Mouse (Mus musculus) CH12.LX (cell line): ENCODE data around the gene Vangl2. TPM values are rescaled to one million over a fixed set of nuclear protein-coding genes. Genes with fewer than 3 reads are reported as not detected.
A peak's percentile ranks its signal among the peaks of the same experiment; 100 is the strongest.

Source experiments
- DNase-seq: peaks from one replicate; pipeline ENCODE4 v3.0.0-alpha.2; 2013; ENCODE audit errors: extremely low read depth
- H3K27ac ChIP-seq: 2 replicates; pipeline ENCODE4 v1.5.1; 2012; ENCODE audit warnings: low read depth, mild to moderate bottlenecking, control low read depth, moderate library complexity; ENCODE audit not compliant: insufficient read depth
- H3K27me3 ChIP-seq: replicated peaks from 2 replicates; pipeline ENCODE3; 2012; ENCODE audit warnings: inconsistent platforms
- H3K36me3 ChIP-seq, 2 experiments: replicated peaks in 1 of 2; 2 replicates each; pipeline versions ENCODE3 to v1.6.1; 2012; ENCODE audit warnings: inconsistent platforms in 1 of 2, low read length in 1 of 2, mild to moderate bottlenecking in 1 of 2, mixed read lengths in 1 of 2, moderate library complexity in 1 of 2; ENCODE audit not compliant: control insufficient read depth in 1 of 2, insufficient read depth in 1 of 2
- H3K4me1 ChIP-seq, 2 experiments: 2 replicates each; pipeline ENCODE4 v1.6.1; 2012; ENCODE audit warnings: inconsistent platforms in 1 of 2, moderate library complexity in 1 of 2; ENCODE audit not compliant: insufficient read depth in 2 of 2, control insufficient read depth in 1 of 2
- H3K4me2 ChIP-seq: 2 replicates; pipeline ENCODE4 v1.6.1; 2012; ENCODE audit warnings: low read depth, mild to moderate bottlenecking, control low read depth; ENCODE audit not compliant: poor library complexity, insufficient read depth, severe bottlenecking
- H3K4me3 ChIP-seq, 3 experiments: fragments of 150-350 bp in 1 of 3; sonication (generic) in 1 of 3; replicated peaks in 1 of 3; 2 replicates each; pipeline versions ENCODE3 to v1.5.1; 2011 to 2012; ENCODE audit warnings: low read depth in 2 of 3, low read length in 2 of 3, mild to moderate bottlenecking in 2 of 3, moderate library complexity in 2 of 3, control low read depth in 1 of 3, improper control_type of control experiment in 1 of 3, inconsistent platforms in 1 of 3, mixed read lengths in 1 of 3; ENCODE audit not compliant: poor library complexity in 1 of 3
- H3K79me2 ChIP-seq: replicated peaks from 2 replicates; pipeline ENCODE4 v1.6.1; 2012; ENCODE audit warnings: mild to moderate bottlenecking, moderate library complexity; ENCODE audit not compliant: control insufficient read depth, poor library complexity, insufficient read depth, severe bottlenecking; ENCODE audit errors: extremely low read depth
- H3K9ac ChIP-seq: 2 replicates; pipeline ENCODE4 v1.6.1; 2012; ENCODE audit warnings: low read depth, mild to moderate bottlenecking, control low read depth, moderate library complexity; ENCODE audit not compliant: insufficient read depth
- H3K9me3 ChIP-seq: replicated peaks from 2 replicates; pipeline ENCODE3; 2012; ENCODE audit warnings: low read length, inconsistent platforms, mixed read lengths
- BHLHE40 ChIP-seq: IDR thresholded peaks from 2 replicates; pipeline ENCODE4 v1.6.1; 2011; ENCODE audit warnings: mild to moderate bottlenecking, low read depth, low read length, improper control_type of control experiment
- CTCF ChIP-seq, 2 experiments: IDR thresholded peaks in 1 of 2; conservative IDR thresholded peaks in 1 of 2; 2 replicates each; pipeline ENCODE4 v1.5.1; 2011 to 2012; ENCODE audit warnings: low read depth in 2 of 2, low read length in 2 of 2, improper control_type of control experiment in 1 of 2, inconsistent platforms in 1 of 2, mild to moderate bottlenecking in 1 of 2, moderate library complexity in 1 of 2
- E2F4 ChIP-seq: IDR thresholded peaks from 2 replicates; pipeline ENCODE4 v1.6.1; 2011; ENCODE audit warnings: low read depth, low read length, improper control_type of control experiment; ENCODE audit not compliant: insufficient replicate concordance
- EP300 ChIP-seq: IDR thresholded peaks from 2 replicates; pipeline ENCODE4 v1.6.1; 2011; ENCODE audit warnings: low read length, improper control_type of control experiment
- ETS1 ChIP-seq: conservative IDR thresholded peaks from 2 replicates; pipeline ENCODE4 v1.6.1; 2012; ENCODE audit warnings: low read depth, mild to moderate bottlenecking, inconsistent platforms, low read length, improper control_type of control experiment, moderate library complexity
- GABPA ChIP-seq: IDR thresholded peaks from 2 replicates; pipeline ENCODE4 v1.6.1; 2012; ENCODE audit warnings: low read depth, low read length, improper control_type of control experiment, inconsistent platforms; ENCODE audit not compliant: insufficient replicate concordance
- HCFC1 ChIP-seq: IDR thresholded peaks from 2 replicates; pipeline ENCODE4 v1.6.1; 2012; ENCODE audit warnings: low read depth, mild to moderate bottlenecking, inconsistent platforms, low read length, improper control_type of control experiment
- IRF4 ChIP-seq: IDR thresholded peaks from 2 replicates; pipeline ENCODE4 v1.6.1; 2014; ENCODE audit warnings: low read depth, mild to moderate bottlenecking, inconsistent platforms, low read length, improper control_type of control experiment
- KAT2A ChIP-seq: IDR thresholded peaks from 2 replicates; pipeline ENCODE4 v1.6.1; 2012; ENCODE audit warnings: low read length, improper control_type of control experiment, inconsistent platforms; ENCODE audit not compliant: insufficient replicate concordance
- MAX ChIP-seq: IDR thresholded peaks from 2 replicates; pipeline ENCODE4 v1.6.1; 2011; ENCODE audit warnings: low read length, improper control_type of control experiment
- MAZ ChIP-seq: IDR thresholded peaks from 2 replicates; pipeline ENCODE4 v1.6.1; 2012; ENCODE audit warnings: low read depth, mild to moderate bottlenecking, inconsistent platforms, low read length, improper control_type of control experiment, moderate library complexity
- MEF2A ChIP-seq: IDR thresholded peaks from 2 replicates; pipeline ENCODE4 v1.6.1; 2014; ENCODE audit warnings: low read depth, mild to moderate bottlenecking, inconsistent platforms, low read length, improper control_type of control experiment, borderline replicate concordance
- MXI1 ChIP-seq: IDR thresholded peaks from 2 replicates; pipeline ENCODE4 v1.6.1; 2011; ENCODE audit warnings: mild to moderate bottlenecking, low read depth, low read length, improper control_type of control experiment
- MYC ChIP-seq: IDR thresholded peaks from 2 replicates; pipeline ENCODE4 v1.6.1; 2011; ENCODE audit warnings: low read depth, mild to moderate bottlenecking, improper control_type of control experiment, low read length
- NELFE ChIP-seq: IDR thresholded peaks from 2 replicates; pipeline ENCODE4 v1.6.1; 2011; ENCODE audit warnings: low read depth, low read length, improper control_type of control experiment
- PAX5 ChIP-seq: IDR thresholded peaks from 2 replicates; pipeline ENCODE4 v1.6.1; 2012; ENCODE audit warnings: low read length, inconsistent platforms, mixed read lengths
- POLR2A ChIP-seq: IDR thresholded peaks from 2 replicates; pipeline ENCODE4 v1.6.1; 2011; ENCODE audit warnings: low read depth, mild to moderate bottlenecking, improper control_type of control experiment, low read length
- POLR2AphosphoS2 ChIP-seq: IDR thresholded peaks from 2 replicates; pipeline ENCODE4 v1.6.1; 2011; ENCODE audit warnings: low read depth, low read length, improper control_type of control experiment
- RCOR1 ChIP-seq: conservative IDR thresholded peaks from 2 replicates; pipeline ENCODE4 v1.6.1; 2012; ENCODE audit warnings: low read depth, mild to moderate bottlenecking, inconsistent platforms, low read length, improper control_type of control experiment
- SIN3A ChIP-seq: IDR thresholded peaks from 2 replicates; pipeline ENCODE4 v1.6.1; 2012; ENCODE audit warnings: low read length, improper control_type of control experiment, inconsistent platforms
- USF2 ChIP-seq: conservative IDR thresholded peaks from 2 replicates; pipeline ENCODE4 v1.6.1; 2011; ENCODE audit warnings: low read depth, low read length, improper control_type of control experiment
- ZNF384 ChIP-seq: IDR thresholded peaks from 2 replicates; pipeline ENCODE4 v1.6.1; 2012; ENCODE audit warnings: low read depth, low read length, improper control_type of control experiment, inconsistent platforms
- dilution Hi-C: fragments of 300-500 bp; cut with MboI; formaldehyde crosslinking; loops from 2 replicates; pipeline ENCODE4 v1.14.3; 2020; ENCODE audit warnings: low sequenced_read_pairs; ENCODE audit not compliant: extremely low pct_unique_long_range_greater_than_20kb, extremely low pct_ligation_motif_present
- in situ Hi-C: fragments of 300-500 bp; cut with MboI; formaldehyde crosslinking; loops from 3 replicates; pipeline ENCODE4 v1.14.3; 2019; ENCODE audit warnings: low sequenced_read_pairs, low pct_ligation_motif_present, low pct_unique_long_range_greater_than_20kb, mixed read lengths
- polyA plus RNA-seq: library from polyadenylated mRNA; unstranded; fragments of >175 nt; gene quantifications from 2 replicates; pipeline ENCODE4 v1.2.1, GENCODE M21; 2012; ENCODE audit warnings: low read depth; ENCODE audit not compliant: insufficient read length
- total RNA-seq, 2 experiments: library from RNA; depleted of rRNA; stranded (reverse); fragments of 300-350 nt in 1 of 2; fragments of >200 nt in 1 of 2; gene quantifications; 2 replicates each; pipeline ENCODE4 v1.2.3; 2012 to 2014

Vangl2 gene
- total and polyA plus RNA-seq, 3 experiments = 3.6 to 7.9 (median 7.3) TPM

DNA sequence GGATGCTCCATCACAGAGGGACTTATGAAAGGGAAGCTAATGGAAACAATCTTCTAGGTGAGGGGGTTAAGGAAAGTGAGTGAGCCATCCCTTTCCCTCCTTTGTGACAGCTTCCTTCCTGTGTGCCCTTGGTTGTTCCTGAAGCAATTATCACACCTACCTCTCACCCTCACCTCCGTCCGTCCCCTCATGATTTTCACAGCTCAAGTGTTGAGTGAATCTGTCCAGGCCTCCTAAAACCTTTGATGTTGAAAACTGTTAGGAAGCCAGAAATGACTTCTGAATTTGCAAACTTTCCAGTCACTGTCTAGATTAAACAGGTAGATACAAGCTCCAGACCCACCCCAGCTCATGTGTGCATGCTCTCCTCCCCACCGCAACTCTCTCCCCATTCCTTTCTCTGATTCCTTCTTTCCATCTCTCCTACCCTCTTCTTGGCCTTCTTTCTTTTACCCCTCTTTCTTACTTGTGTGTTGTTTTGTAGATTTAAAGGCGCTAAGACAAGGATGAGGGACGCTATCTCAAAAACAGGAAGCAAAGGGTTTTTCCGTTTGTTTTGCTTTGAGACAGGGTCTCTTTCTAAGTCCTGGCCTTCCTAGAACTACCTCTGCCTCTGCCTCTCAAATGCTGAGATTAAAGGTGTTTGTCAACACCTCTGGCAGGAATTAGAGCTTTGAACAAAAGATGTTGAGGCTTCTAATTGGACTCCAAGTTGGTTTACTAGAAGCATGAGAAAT is 62.0 kb downstream of the Vangl2 start:
- Histone ChIP-seq H3K4me2 (peak overlapping the region; percentile 70), H3K4me1 (peaks cover 12 to 14% of the 10 kb centered on the region in 2 experiments), H3K9ac (peak overlapping the region; percentile 36), H3K79me2 (no peaks in the 10 kb centered on the region), H3K36me3 (no peaks in the 10 kb centered on the region)
- DNase-seq = no peak
- no peak for TF ChIP-seq ETS1
- peak; percentile 57; the same call in 1 of the 2 replicates for TF ChIP-seq IRF4
- peak; percentile 62; the same call in 1 of the 2 replicates for TF ChIP-seq MAX
- no peak for TF ChIP-seq RCOR1
- TF ChIP-seq EP300 = peak; percentile 60
- no peak for TF ChIP-seq MEF2A
- 0 out of 2 replicates have a peak, but pooled peaks have one; percentile 54 for TF ChIP-seq MYC
- no peak for TF ChIP-seq MXI1
- TF ChIP-seq, all 38 proteins: peak for 4
- H3K27ac ChIP-seq = peak overlapping the region; percentile 61; the same call in 1 of the 2 replicates
- H3K27me3 ChIP-seq = no peaks in the 10 kb centered on the region
- dilution Hi-C loops = no loop called here
- no peaks in the 10 kb centered on the region for H3K9me3 ChIP-seq
- H3K4me3 ChIP-seq = peak overlapping the region in 1 of 3 experiments; percentile 32
- in situ Hi-C loops = no loop called here

- peaks cover 12 to 14% of the 10 kb centered on the region in 2 experiments for H3K4me1 ChIP-seq
- no peaks in the 10 kb centered on the region for H3K79me2 ChIP-seq
- no peak for TF ChIP-seq ZNF384
- no peak for TF ChIP-seq POLR2A
- TF ChIP-seq EP300 = no peak
- TF ChIP-seq CTCF (conservative IDR thresholded peaks at IDR 0.05 in 1 of 2, IDR thresholded peaks at IDR 0.05 in 1 of 2; ENCODE audit: low read depth in 2 of 2, low read length in 2 of 2) = no peak
- TF ChIP-seq HCFC1 = no peak
- no peak for TF ChIP-seq PAX5
- TF ChIP-seq USF2 = no peak
- TF ChIP-seq GABPA = no peak
- TF ChIP-seq MAZ = no peak
- TF ChIP-seq ETS1 = no peak
- no peak for TF ChIP-seq KAT2A
- no peak for TF ChIP-seq POLR2AphosphoS2
- TF ChIP-seq BHLHE40 = no peak
- no peak for TF ChIP-seq SIN3A
- TF ChIP-seq E2F4 = no peak
- no peak for TF ChIP-seq MXI1
- TF ChIP-seq NELFE = no peak
- TF ChIP-seq MAX = no peak
- TF ChIP-seq, all 38 proteins: peak for 0
- Histone ChIP-seq H3K36me3 (no peaks in the 10 kb centered on the region), H3K27me3 (no peaks in the 10 kb centered on the region), H3K9me3 (no peaks in the 10 kb centered on the region), H3K27ac (no peak overlapping the region), H3K4me3 (no peak overlapping the region), H3K9ac (no peak overlapping the region), H3K4me2 (no peak overlapping the region)
- dilution Hi-C loops (no loop called here), in situ Hi-C loops (no loop called here)
- no peak for DNase-seq
These were observed 64.6 kb downstream of the Vangl2 start for GRCm38 (mm10) chr1:171963613-171964012.
